Mouse (Mus musculus): ENCODE measurements around the gene Plekho1. TPM values are rescaled to one million over a fixed set of nuclear protein-coding genes. Genes with fewer than 3 reads are reported as not detected.

The Plekho1 gene
- total RNA-seq, 2 experiments from 2014 or later: 23.2 to 39.8 TPM

- DNase-seq: no peak
Measured at GRCm38 (mm10) chr3:96008463-96008862, 12.7 kb upstream of the Plekho1 start.

GRCm38 (mm10) chr3:96001560-96001959 is 5.8 kb upstream of the Plekho1 start:
- DNase-seq: no peak

GRCm38 (mm10) chr3:96000921-96001501 is 5.2 kb upstream of the Plekho1 start:
- DNase-seq: no peak

GRCm38 (mm10) chr3:96000080-96000632 is 4.4 kb upstream of the Plekho1 start:
- DNase-seq: peak; percentile 42

GRCm38 (mm10) chr3:95999308-96000079 is 3.7 kb upstream of the Plekho1 start:
- no peak for DNase-seq

- DNase-seq: no peak
Measured at GRCm38 (mm10) chr3:95997203-95997721, 1.5 kb upstream of the Plekho1 start.

GRCm38 (mm10) chr3:95996451-95997073 is 761 bp upstream of the Plekho1 start:
- DNase-seq: no peak

GRCm38 (mm10) chr3:95994975-95995801 is 613 bp downstream of the Plekho1 start:
- no peak for DNase-seq

GRCm38 (mm10) chr3:95994381-95994846 is 1.4 kb downstream of the Plekho1 start:
- DNase-seq: no peak

GRCm38 (mm10) chr3:95993881-95994280 is 1.9 kb downstream of the Plekho1 start:
- peak; percentile 20 for DNase-seq

- peak; percentile 25 for DNase-seq
Measured at GRCm38 (mm10) chr3:95992990-95993603, 2.7 kb downstream of the Plekho1 start.

- DNase-seq: peak; percentile 13
Measured at GRCm38 (mm10) chr3:95990413-95990941, 5.3 kb downstream of the Plekho1 start.

GRCm38 (mm10) chr3:95988969-95989368 is 6.8 kb downstream of the Plekho1 start:
- peak; percentile 75 for DNase-seq

GRCm38 (mm10) chr3:95988138-95988537 is 7.7 kb downstream of the Plekho1 start:
- no peak for DNase-seq

GRCm38 (mm10) chr3:95987386-95988110 is 8.3 kb downstream of the Plekho1 start:
- no peak for DNase-seq

GRCm38 (mm10) chr3:95986984-95987383 is 8.8 kb downstream of the Plekho1 start:
- DNase-seq: no peak

- no peak for DNase-seq
Measured at GRCm38 (mm10) chr3:95986001-95986622, 9.7 kb downstream of the Plekho1 start.

GRCm38 (mm10) chr3:95985209-95986000 is 10.4 kb downstream of the Plekho1 start:
- DNase-seq: peak; percentile 70

GRCm38 (mm10) chr3:95982129-95982528 is 13.7 kb downstream of the Plekho1 start:
- no peak for DNase-seq

Measured in gastrocnemius, postnatal 25 days (tissue).